Mouse (Mus musculus): ENCODE data around the gene Gm21970.

Gm21970 gene

GRCm38 (mm10) chr16:91373473-91374252, 17.9 kb upstream of the Gm21970 start:
- DNase-seq: no peak

GRCm38 (mm10) chr16:91374253-91374634, 17.3 kb upstream of the Gm21970 start:
- DNase-seq: no peak

DNA sequence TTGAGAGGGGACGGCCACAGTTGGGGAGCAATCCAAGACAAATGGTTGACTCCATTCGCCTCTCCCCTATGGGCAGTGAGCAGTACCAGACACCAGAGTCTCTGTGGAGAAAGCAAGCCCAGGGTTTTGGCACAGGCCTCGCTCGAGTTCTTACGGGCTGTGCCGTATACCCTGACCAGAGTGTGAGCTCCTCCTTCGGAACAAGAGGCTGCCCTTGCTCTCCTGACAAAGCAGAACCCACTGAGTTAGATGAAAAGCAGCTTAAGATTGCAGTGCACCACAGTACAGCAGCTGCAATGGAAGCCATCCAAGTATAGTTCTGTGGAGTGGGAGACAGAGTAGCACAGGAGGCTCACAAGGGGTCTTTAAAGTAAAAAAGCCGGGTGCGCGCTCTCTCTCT, 14.8 kb upstream of the Gm21970 start:
- no peak for DNase-seq

DNA sequence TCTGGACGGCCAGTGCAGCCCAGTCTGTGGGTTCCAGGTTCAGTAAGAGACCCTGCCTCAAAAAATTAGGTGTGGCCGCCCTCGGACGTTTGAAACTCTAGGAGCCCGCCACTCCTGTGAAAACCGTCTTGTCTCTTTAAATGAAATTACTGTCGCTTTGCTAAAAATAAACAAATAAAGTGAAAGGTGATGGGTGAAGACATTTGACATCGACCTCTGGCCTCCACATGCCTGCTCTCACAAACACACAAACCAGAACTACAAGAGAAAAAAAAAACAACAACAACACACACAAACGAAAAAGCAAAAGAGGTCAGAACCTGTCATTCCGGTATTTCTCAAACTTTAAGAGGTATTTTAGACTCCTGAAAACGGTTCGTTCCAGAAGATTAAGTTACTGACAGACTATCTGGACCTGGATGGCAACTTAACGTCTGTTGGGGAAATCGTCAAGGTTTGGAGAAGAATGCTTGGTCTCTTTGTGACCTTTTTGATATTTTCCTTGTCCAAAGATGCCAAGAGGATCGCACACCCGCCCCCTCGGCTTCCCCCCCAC, 13.0 kb upstream of the Gm21970 start:
- no peak for DNase-seq

DNA sequence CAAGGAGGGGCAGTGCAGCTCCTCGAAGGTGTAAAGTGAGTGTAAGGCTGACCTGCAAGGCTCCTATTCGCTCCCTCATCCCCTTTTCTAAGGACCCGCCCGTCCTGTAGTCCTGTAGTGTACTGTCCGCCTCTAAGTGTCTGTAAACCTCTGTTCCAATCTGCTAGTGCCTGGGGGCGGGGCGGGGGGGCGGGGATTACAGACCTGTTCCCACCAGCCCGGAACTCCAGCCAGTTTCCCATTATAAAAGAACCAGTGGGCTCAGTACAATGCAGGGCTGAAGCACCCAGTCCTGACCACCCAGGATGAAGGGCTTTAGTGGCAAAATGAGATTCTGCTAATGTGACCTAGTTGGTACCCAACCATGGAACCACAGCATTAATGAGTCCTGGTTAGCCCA, 12.5 kb upstream of the Gm21970 start:
- DNase-seq: no peak

DNA sequence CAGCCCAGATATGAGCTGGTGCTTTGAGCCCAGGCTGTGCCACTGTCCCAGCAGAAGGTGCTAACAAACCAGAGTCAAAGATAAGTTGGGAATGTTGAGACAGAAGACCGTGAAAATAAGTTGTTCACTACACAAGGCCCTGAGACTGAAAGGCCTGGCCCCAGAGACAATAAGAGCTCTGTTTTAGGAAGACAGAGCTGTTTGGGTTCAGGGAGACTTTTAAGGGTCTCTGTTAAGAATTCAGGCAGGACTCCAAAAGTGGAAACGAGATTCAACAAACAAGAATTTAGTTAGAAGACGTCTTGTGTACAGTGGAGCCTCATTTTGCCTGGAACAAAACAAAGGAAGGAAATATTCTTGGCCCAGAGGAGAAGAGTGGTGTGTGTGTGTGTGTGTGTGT, 12.1 kb upstream of the Gm21970 start:
- no peak for DNase-seq

DNA sequence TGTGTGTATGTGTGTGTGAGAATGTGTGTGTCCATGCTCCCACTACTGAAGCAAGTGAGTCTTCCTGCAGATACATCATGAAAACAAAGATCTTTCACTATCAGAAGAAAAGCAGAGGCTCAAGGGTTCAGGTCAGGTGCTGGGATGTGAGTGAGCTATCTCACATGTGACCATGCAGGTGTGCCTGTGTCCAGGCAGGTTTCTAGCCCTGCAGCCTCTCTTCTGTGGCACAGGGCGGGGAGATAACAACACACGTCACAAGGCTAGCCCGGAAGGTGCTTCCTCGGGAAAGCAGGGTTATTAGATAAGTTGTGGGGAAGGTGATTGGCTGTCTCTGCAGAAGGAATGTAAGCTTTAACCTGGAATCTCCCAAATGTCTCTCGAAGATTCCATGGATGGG, 11.4 kb upstream of the Gm21970 start:
- no peak for DNase-seq

DNA sequence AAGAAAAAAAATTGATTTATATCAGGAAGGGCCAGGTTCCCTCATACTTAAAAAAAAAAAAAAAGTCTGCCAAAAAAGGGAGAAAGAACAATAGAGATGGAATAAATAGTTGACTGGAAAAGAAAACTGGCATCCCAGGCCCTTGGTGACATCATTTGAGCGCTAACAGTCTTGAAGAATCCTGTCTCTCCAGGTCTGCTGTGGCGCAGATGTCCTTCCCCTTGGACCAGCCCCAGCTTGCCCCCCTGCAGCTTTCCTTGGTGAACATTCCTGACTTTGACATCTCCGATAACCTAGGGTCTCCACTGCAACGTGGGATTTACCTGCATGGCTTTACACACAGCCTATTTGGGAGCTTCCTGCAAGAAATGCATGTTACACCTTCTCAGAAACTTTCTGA, 9.9 kb upstream of the Gm21970 start:
- no peak for DNase-seq

GRCm38 (mm10) chr16:91382261-91382790, 9.2 kb upstream of the Gm21970 start:
- DNase-seq: no peak

DNA sequence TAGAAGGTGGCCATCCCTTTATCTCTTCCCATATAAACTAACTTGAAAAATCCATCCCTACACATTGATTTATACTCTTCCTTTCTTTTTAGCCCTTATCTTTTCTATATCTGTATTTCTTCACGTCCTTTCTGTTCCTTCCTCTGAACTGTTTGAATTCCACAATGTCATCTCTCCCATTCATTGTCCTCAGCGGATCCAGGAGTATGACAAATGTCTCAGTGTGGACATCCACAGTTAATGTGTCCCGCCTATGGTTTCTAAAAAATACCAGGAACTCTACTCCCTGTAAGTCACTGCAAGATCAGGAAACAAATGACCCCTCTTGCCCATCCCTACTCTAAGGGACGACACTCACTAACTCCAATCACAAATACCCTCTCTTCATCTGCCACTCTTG, 7.3 kb upstream of the Gm21970 start:
- no peak for DNase-seq

DNA sequence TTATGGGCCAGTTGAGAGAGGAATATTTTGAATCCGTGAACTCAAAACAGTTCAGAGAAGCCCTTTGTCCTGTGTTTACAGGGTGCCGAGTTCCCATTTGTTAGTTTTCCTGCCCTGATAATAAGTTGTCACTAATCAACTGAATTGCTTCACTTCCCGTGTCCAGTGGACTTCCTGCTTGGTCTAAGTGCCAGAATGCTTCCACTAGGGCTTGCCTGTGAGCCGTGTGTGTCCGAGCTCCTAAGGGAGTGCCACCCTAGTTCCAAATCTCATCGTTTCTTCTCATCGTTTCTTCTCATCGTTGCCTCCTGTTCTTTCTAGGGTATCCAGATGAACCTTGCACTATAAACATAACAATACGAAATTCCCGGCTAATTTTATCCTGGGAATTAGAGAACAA, 5.9 kb upstream of the Gm21970 start:
- DNase-seq: peak; percentile 59 to 73

DNA sequence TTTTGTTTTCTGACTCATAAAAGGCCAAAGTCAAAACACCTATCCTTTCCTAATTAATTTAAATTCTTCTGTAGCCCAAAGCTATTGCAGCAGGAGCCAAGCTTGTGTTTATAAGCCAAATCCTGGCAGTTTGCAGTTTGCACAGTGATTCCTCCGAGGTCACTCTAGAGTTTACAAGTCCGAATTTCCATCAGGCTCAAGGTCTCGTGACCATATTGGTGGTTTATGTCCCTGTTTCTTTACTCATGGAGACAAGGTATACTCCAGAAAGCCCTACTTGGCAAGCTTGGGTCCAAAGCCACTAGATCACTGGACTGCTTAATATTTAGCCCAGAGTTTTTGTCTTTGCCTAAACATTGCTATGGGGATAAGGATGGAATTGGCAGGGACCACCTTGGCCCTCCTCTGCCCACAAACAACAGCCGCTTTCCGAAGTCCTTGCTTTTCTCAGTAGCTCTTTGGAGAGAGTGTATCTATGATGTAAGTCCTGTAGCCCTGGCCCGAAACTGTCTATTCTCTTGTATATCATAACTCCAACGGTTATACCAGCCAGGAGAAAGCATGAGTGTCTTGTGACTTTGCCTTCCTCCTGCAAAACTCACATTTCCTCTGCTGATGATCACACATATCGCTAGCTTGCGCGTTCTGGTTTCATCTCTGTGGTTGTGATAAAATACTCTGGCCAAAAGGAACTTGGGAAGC, 5.0 kb upstream of the Gm21970 start:
- DNase-seq: no peak

- DNase-seq: no peak
These were observed 4.4 kb upstream of the Gm21970 start for GRCm38 (mm10) chr16:91387121-91387486.

GRCm38 (mm10) chr16:91390100-91390499, 1.4 kb upstream of the Gm21970 start:
- DNase-seq: no peak

- DNase-seq: no peak
These were observed 3.4 kb downstream of the Gm21970 start for GRCm38 (mm10) chr16:91394826-91395410.

DNA sequence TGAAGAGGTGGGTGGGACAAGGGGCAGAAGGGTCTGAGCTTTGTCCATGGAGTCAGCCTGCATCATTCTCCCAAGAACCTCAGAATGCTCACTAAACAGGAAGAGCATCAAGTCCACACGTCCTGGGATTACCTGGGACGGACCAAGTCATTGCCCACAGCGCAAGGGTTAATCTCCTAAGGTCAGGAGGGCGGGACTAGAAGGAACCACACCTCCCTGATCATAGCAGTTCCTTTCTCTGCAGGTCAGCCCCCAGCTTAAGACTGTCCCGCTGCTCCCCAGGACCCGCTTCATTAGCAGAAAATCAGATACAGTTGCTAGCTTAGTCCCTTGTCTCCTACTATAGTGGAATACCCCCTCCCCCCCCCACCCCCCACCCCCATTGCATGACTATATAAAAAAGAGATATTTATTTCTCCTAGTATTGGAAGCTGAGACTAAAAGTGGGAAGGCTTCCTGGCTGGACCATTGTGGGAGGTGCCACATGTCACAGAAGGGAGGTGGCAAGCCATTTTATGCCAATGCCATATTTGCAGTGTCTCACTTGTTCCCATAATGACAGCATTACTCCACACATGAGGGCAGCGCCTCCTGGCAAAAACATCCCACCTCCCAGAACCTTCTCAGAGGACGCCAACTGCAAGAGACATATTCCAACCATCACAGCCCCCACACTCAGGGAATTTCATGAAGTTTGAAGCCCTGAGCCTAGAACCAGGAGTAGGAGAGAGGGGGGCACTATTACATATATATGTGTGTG, 4.3 kb downstream of the Gm21970 start:
- no peak for DNase-seq

GRCm38 (mm10) chr16:91396844-91397537, 5.5 kb downstream of the Gm21970 start:
- no peak for DNase-seq

DNA sequence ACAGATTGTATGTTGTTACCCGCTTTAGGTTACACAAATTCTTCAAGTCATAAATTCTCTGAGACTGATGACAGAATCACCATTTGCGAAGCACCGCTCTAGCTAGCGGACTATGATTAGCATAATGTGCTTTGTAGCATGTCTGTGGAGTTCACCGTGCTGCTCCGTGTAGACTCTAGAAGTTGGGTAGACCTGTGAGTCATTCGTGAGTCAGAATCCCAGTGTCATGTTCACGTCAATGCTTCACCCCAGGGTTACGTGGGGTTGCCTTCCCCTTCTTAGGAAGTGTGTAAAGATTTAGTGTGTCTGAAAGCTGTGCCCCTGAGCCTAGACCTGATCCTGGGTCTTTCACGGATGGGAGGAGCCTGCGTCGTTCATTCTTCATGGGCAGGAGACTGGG, 6.5 kb downstream of the Gm21970 start:
- DNase-seq: no peak

DNA sequence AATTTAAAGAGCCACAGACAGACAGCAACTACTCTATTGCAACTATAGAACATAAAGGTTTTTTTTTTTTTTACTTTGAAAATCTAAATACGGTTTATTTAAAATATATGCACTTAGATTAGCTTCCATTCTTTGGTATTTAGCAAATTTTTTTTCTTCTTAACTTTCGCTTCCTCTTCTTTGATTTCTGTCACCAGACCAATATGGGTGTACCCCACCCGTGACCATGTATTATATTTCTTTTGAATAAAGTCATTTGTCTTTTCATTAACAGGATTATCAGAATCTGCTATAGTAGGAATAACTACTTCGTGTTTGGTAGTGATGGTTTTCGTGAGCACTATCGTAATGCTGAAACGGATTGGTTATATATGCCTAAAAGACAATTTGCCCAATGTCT, 7.4 kb downstream of the Gm21970 start:
- no peak for DNase-seq

- DNase-seq: no peak
These were observed 10.1 kb downstream of the Gm21970 start for GRCm38 (mm10) chr16:91401569-91402165.

DNA sequence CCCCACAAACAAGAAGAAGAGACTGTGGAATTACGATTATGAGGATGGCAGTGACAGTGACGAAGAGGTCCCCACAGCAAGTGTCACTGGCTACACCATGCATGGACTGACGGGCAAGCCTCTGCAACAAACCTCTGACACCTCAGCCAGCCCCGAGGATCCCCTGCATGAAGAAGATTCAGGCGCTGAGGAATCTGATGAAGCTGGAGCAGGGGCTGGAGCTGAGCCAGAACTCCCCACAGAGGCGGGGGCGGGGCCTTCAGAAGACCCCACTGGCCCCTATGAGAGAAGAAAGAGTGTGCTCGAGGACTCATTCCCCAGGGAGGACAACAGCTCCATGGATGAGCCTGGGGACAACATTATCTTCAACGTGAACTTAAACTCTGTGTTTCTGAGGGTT, 12.3 kb downstream of the Gm21970 start:
- DNase-seq: no peak

DNA sequence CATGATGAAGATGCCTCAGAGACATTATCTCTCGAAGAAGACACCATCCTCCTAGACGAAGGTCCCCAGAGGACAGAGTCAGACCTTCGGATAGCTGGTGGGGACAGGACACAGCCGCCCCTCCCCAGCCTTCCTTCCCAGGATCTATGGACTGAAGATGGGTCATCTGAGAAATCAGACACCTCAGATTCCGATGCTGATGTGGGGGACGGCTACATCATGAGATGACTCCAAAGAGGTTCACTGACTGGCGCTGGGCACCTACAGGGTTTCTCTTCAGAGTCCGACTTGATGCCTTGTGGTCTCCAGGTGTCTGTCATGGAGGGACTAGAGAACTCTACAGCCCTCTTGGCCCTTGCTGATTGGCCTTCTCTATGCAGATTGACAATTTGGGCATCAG, 12.7 kb downstream of the Gm21970 start:
- no peak for DNase-seq
